Mouse (Mus musculus) liver, embryonic 14.5 days (tissue): Measurements from ENCODE around the gene Vwa7.

Experiments
- CTCF ChIP-seq: IDR thresholded peaks from 2 replicates; pipeline ENCODE4 v1.5.1; 2016; ENCODE audit warnings: antibody characterized with exemption, low read depth, control low read depth
- EP300 ChIP-seq: IDR thresholded peaks from 2 replicates; pipeline ENCODE4 v1.6.1; 2016; ENCODE audit warnings: antibody characterized with exemption, low read depth

DNA sequence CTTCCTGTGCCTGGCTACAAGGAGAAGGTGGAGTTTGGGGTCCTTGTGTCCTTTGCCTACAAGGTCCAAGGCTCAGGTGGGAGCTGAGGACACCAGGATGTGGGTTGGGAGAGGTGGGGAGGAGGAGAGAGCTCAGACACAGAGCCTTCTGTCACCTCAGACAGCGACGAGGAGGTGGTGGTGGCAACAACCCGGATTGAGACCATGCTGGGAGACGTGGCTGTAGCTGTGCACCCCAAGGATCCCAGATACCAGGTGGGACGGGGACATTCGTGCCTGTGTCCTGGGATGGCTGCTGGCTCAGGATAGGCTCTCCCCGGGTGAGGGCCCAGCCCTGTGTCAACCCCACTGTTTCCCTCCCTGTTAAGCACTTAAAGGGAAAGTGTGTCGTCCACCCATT, 4.9 kb upstream of the Vwa7 start:
- TF ChIP-seq CTCF (no peak), EP300 (no peak)
